Mouse (Mus musculus) embryonic facial prominence, embryonic 10.5 days (tissue): Measurements from ENCODE around the gene Akt1. TPM values are rescaled to one million over a fixed set of nuclear protein-coding genes. Genes with fewer than 3 reads are reported as not detected.
A peak's percentile ranks its signal among the peaks of the same experiment; 100 is the strongest.

Experiments
- DNase-seq: peaks from one replicate; pipeline ENCODE4 v3.0.0-alpha.2; 2017; ENCODE audit warnings: low spot score
- H3K27ac ChIP-seq: fragments of 300-500 bp; sonication (generic); replicated peaks from 2 replicates; pipeline ENCODE4 v1.5.1; 2016; ENCODE audit warnings: mild to moderate bottlenecking
- H3K27me3 ChIP-seq: fragments of 300-500 bp; sonication (generic); replicated peaks from 2 replicates; pipeline ENCODE4 v1.6.1; 2016; ENCODE audit warnings: low read depth, mild to moderate bottlenecking; ENCODE audit not compliant: poor library complexity, severe bottlenecking
- H3K36me3 ChIP-seq: fragments of 300-500 bp; sonication (generic); replicated peaks from 2 replicates; pipeline ENCODE4 v1.6.1; 2016; ENCODE audit warnings: mild to moderate bottlenecking, moderate library complexity
- H3K4me1 ChIP-seq: fragments of 300-500 bp; sonication (generic); 2 replicates; pipeline ENCODE4 v1.6.1; 2016
- H3K4me3 ChIP-seq: fragments of 300-500 bp; sonication (generic); 2 replicates; pipeline ENCODE4 v1.5.1; 2016; ENCODE audit warnings: mild to moderate bottlenecking, moderate library complexity
- H3K9me3 ChIP-seq: fragments of 300-500 bp; sonication (generic); 2 replicates; pipeline ENCODE4 v1.6.1; 2016; ENCODE audit warnings: mild to moderate bottlenecking
- WGBS: fragments of 180-500 bp; shearing (Covaris S2); methylation state at CpG from one replicate; pipeline ENCODE4 v1.1.7; 2016; 5-methylcytosine and 5-hydroxymethylcytosine counted together
- polyA plus RNA-seq: library from polyadenylated mRNA; unstranded; fragments of >200 nt; fragmentation: Nextera tagmentation; extraction: Ambion mirVana; gene quantifications from 2 replicates; pipeline ENCODE4 v1.2.1, GENCODE M21; 2016

Akt1 gene
- 47.0 and 53.4 TPM in 2 replicates for polyA plus RNA-seq

- Histone ChIP-seq H3K4me3 (peak within 1 kb of the TSS; percentile 100), H3K27ac (peak within 1 kb of the TSS; percentile 99), H3K9me3 (no peaks in the 10 kb centered on the region), H3K27me3 (peaks cover 33% of the 10 kb centered on the region), H3K36me3 (peaks cover 30% of the 10 kb centered on the region), H3K4me1 (peaks cover 74% of the 10 kb centered on the region)
- peak; percentile 72 for DNase-seq
- 12% methylated on average over 70 of the region's 70 CpGs for WGBS
These were observed at the start of gene Akt1 for GRCm38 (mm10) chr12:112674132-112675011. TSS of gene Akt1 (minus strand) at chr12:112674884.

DNA sequence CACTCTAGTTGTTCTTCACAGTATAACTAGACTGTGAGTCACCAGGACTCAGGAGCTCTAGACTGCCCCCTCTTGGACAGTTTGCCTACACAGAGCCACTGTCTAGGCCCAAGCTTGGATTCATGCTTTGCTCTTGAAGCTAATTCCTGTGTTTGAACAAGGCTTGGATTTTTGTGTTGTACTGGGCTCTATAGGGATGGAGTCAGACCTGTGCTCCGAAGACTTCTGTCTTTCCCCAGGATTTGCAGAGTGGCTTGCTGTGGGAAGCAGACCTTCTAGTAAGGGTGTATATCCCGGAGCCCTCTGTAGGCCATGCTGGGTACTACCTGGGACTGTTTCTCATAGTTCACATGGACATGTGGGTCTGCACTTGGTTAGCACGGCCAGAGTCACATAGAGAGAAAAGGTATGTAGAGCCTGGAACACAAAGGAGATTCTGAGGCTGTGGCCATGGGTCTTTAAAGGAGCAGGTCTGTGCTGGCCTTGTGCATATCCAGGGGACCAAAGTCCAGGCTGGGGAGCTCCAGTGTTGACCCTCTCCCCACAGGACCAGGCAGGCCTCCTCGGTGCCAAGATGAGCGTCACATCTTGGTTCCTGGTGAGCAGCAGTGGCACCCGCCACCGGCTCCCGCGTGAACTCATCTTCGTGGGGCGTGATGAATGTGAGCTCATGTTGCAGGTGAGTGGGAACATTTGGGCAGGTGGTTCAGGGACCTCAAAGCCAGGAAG is 49.6 kb upstream of the Akt1 start:
- no peak overlapping the region for H3K27ac ChIP-seq

GRCm38 (mm10) chr12:112723445-112723844 is 48.8 kb upstream of the Akt1 start:
- Histone ChIP-seq H3K27ac (no peak overlapping the region), H3K4me1 (peaks cover 49% of the 10 kb centered on the region), H3K4me3 (peak overlapping the region; percentile 93), H3K9me3 (no peaks in the 10 kb centered on the region), H3K27me3 (peaks cover 62% of the 10 kb centered on the region), H3K36me3 (no peaks in the 10 kb centered on the region; the same call in 1 of the 2 replicates)
- 86% methylated on average over 6 of the region's 6 CpGs for WGBS
- no peak for DNase-seq

More for the DNA sequence above, 49.6 kb upstream of the Akt1 start:
- Histone ChIP-seq H3K27me3 (peaks cover 56% of the 10 kb centered on the region), H3K9me3 (no peaks in the 10 kb centered on the region), H3K4me3 (no peak overlapping the region), H3K4me1 (peaks cover 46% of the 10 kb centered on the region), H3K36me3 (no peaks in the 10 kb centered on the region; the same call in 1 of the 2 replicates)
- peak; percentile 81 for DNase-seq
- WGBS, result 79% methylated on average over 11 of the region's 11 CpGs

- no peaks in the 10 kb centered on the region; the same call in 1 of the 2 replicates for H3K36me3 ChIP-seq
- peaks cover 62% of the 10 kb centered on the region for H3K27me3 ChIP-seq
- peak overlapping the region; percentile 93 for H3K4me3 ChIP-seq
- H3K27ac ChIP-seq, result peak overlapping the region; percentile 83; the same call in 1 of the 2 replicates
- no peaks in the 10 kb centered on the region for H3K9me3 ChIP-seq
- peaks cover 49% of the 10 kb centered on the region for H3K4me1 ChIP-seq
- WGBS, result 12% methylated on average over 5 of the region's 5 CpGs
- DNase-seq, result no peak
These were observed 48.3 kb upstream of the Akt1 start for GRCm38 (mm10) chr12:112723028-112723330.

DNA sequence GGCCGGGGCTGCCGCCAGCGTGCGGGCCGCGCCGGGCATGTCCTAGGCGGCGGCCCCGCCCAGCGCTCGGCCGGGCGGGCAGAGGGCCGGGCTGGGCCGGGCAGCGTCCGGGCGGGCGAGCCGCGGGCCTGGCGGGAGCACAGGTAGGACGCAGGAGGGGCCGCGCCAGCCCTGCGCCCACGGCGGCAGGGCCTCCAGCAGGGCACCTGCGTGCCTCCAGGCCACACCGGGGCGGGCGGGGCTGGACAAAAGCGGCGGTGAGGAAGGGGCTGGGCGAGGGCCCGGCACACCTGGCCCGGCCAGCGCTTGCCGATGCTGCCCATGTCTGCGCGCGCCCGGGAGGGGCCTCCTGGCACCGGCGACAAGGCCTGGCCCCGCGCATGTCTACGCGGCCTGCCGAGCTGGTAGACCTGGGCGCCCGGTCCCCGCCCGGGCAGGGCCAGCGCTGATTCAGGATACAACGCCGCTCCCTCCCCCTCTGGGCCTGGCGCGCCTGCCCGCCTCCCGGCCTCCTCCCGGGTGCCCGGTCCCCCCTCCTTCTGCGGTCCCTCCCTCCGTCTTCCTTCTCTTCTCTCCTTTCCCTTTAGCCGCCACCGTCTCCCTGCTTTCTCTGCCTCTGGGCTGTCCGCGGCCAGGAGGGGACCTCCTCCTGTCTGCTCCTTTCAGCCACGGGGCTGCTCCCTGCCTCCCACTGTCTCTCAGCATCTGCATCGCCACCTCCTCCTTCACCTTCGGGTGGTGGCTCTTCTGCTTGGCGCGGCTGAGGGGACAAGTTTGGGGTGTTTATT is 47.8 kb upstream of the Akt1 start:
- WGBS, result under 1% methylated on average over 75 of the region's 75 CpGs
- H3K9me3 ChIP-seq, result no peaks in the 10 kb centered on the region

DNA sequence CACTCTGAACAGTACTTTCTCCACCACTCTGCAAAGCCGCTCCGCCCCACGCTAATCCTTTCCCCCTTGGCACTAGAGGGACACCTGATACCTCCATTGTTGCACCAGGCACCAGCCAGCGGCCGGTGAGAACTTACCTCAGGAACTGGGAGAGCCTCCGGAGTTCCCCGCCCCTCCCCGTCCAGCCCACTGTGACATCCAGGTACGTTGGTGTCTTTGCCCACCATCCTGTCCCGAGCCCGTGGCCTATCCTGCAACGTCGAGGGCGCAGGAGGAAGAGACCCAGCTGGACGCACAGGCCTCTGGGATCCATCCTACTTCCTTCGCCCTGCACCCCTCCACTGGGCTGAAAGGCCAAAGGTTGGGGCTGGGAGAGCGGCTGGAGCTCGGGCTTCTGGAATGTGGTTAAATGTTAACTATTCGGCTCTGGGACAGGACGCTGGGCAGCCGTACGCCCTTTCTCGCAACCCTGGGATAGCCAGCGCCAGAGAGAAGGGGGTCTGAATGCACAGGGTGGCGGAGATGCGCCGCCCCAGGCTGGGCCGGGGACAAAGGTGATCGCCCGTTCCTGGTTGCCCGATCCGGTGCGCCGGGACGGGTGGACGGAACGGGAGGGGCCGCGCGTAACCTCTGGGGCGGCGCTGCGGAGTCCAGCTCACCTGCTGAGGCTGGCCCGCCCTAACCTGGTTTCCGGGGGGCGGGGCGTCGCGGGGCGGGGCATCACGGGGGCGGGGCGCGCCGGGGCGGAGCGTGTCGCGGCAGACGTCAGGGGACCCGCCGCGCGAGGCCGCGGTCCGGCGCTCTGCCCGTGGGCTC is 46.9 kb upstream of the Akt1 start:
- H3K4me3 ChIP-seq, result peak overlapping the region; percentile 93
- H3K27ac ChIP-seq, result peak overlapping the region; percentile 78
- H3K36me3 ChIP-seq, result no peaks in the 10 kb centered on the region; the same call in 1 of the 2 replicates
- peak; percentile 86 for DNase-seq
- no peaks in the 10 kb centered on the region for H3K9me3 ChIP-seq
- peaks cover 62% of the 10 kb centered on the region for H3K27me3 ChIP-seq
- 1% methylated on average over 69 of the region's 69 CpGs for WGBS
- H3K4me1 ChIP-seq, result peaks cover 49% of the 10 kb centered on the region

More for the DNA sequence above, 47.8 kb upstream of the Akt1 start:
- H3K4me1 ChIP-seq, result peaks cover 49% of the 10 kb centered on the region
- H3K27me3 ChIP-seq, result peaks cover 62% of the 10 kb centered on the region
- peak; percentile 57 for DNase-seq
- no peaks in the 10 kb centered on the region; the same call in 1 of the 2 replicates for H3K36me3 ChIP-seq
- peak overlapping the region; percentile 83 for H3K27ac ChIP-seq
- peak overlapping the region; percentile 93 for H3K4me3 ChIP-seq

DNA sequence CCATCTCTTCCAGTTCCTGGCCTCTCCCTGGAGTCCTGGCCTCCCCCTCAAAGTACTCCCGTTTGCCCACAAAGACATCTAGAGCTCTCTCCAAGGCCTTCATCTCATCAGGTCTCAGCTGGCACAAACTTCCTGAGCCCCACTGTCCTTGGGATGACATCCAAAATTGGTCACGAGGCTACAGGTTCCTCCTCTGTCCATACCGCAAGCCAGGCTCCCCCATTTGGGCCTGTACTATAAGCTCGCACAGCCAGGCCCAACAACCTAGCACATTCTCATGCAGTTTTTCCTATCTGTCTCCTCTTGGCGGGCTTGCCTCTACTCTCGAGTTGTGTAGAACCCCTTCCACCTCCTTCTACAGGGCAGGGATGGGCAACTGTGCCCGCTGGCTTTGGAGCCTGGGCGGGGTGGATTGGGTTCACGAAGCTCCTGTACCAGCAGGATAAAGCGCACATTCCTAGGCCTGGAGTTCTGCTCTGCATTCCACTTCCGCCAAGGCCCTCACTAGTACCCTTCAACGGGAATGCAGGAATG is 46.3 kb upstream of the Akt1 start:
- DNase-seq, result no peak
- Histone ChIP-seq H3K9me3 (no peaks in the 10 kb centered on the region), H3K27me3 (peaks cover 62% of the 10 kb centered on the region), H3K36me3 (no peaks in the 10 kb centered on the region; the same call in 1 of the 2 replicates), H3K27ac (peak overlapping the region; percentile 78), H3K4me3 (peak overlapping the region; percentile 93), H3K4me1 (peaks cover 49% of the 10 kb centered on the region)
- WGBS, result 28% methylated on average over 12 of the region's 12 CpGs

DNA sequence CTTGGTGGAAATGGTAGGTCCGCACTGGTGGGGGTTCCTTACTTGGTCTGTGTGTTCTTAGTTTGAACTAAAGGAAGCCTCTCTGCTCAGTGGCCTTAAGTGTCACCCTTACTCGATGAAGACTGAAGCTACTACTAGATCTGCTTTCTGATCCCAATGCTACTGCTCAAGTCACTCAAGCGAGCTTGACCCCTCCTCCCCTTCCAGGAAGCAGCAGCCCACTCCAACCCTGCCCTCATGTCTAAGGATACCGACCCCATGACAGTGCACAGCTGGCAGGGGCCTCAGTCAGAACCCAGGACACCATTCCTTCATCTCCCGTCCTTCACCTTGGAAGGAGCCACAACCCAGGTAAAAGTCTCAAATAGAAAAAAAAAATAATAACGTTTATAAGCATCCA is 45.5 kb upstream of the Akt1 start, which contains the start of gene Cep170b:
TSS of gene Cep170b (plus strand) at position 240 of the 400 bp plus-strand sequence.
- peak within 1 kb of the TSS; percentile 78 for H3K27ac ChIP-seq
- H3K4me3 ChIP-seq, result peak within 1 kb of the TSS; percentile 93
- H3K4me1 ChIP-seq, result peaks cover 46% of the 10 kb centered on the region
- DNase-seq, result no peak
- peaks cover 62% of the 10 kb centered on the region for H3K27me3 ChIP-seq
- 72% methylated on average over 6 of the region's 6 CpGs for WGBS
- H3K36me3 ChIP-seq, result no peaks in the 10 kb centered on the region; the same call in 1 of the 2 replicates
- no peaks in the 10 kb centered on the region for H3K9me3 ChIP-seq

DNA sequence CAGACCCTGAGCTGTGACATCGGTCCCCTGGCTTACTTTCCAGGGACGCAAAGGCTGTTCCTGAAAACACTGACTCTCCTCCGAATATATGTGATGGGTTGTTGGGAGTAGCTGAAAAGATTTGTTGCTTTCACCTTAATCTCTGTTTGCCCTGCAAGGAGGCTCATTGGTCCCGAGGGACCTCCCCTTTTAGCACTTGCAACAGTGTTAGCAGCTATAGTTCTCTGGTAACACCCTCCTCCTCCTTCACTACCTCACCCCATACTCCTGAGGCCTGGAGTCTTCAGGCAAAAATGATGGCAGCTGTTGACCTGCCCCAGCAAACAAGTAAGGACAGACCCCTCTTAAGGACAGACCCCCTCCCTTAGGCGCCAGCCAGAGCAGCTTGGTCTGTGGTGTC is 44.3 kb upstream of the Akt1 start:
- WGBS, result 75% methylated on average over 5 of the region's 5 CpGs
- Histone ChIP-seq H3K4me3 (no peak overlapping the region), H3K4me1 (peaks cover 40% of the 10 kb centered on the region), H3K9me3 (no peaks in the 10 kb centered on the region), H3K36me3 (no peaks in the 10 kb centered on the region), H3K27me3 (peaks cover 53% of the 10 kb centered on the region), H3K27ac (no peak overlapping the region)
- no peak for DNase-seq

DNA sequence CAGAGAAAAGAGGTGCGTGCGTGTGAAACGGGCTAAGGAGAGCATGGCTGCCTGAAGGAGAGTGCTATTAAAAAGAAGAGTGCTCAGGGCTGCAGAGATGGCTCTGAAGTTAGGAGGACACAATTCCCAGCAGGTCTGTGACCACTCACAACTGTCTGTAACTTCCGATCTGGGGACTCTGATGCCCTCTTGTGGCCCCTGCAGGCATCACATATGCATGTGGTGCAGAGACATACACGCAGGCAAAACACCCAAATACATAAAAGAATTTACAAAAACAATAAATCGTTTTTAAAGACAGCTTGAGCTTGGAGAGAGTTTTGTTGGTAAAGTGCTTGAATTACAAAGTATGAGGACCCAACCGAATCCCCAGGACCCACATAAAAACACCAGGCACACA is 42.5 kb upstream of the Akt1 start:
- H3K27ac ChIP-seq, result no peak overlapping the region
- DNase-seq, result peak; percentile 66
- H3K36me3 ChIP-seq, result no peaks in the 10 kb centered on the region
- peaks cover 34% of the 10 kb centered on the region for H3K27me3 ChIP-seq
- no peaks in the 10 kb centered on the region for H3K9me3 ChIP-seq
- H3K4me3 ChIP-seq, result no peak overlapping the region
- H3K4me1 ChIP-seq, result peaks cover 23% of the 10 kb centered on the region
- WGBS, result 28% methylated on average over 7 of the region's 7 CpGs

- H3K27me3 ChIP-seq, result peaks cover 8% of the 10 kb centered on the region
- 0 out of 2 replicates have a peak, but pooled peaks cover under 1% of the 10 kb centered on the region for H3K4me1 ChIP-seq
- no peak overlapping the region for H3K27ac ChIP-seq
- H3K4me3 ChIP-seq, result no peak overlapping the region
- H3K36me3 ChIP-seq, result no peaks in the 10 kb centered on the region
- 78% methylated on average over 3 of the region's 3 CpGs for WGBS
- no peaks in the 10 kb centered on the region for H3K9me3 ChIP-seq
- no peak for DNase-seq
These were observed 39.3 kb upstream of the Akt1 start for GRCm38 (mm10) chr12:112713984-112714383.
